Mouse (Mus musculus): ENCODE results near the gene Klra8. TPM values are rescaled to one million over a fixed set of nuclear protein-coding genes. Genes with fewer than 3 reads are reported as not detected.
"Not testable (repeated sequence)": the region's sequence is repeated elsewhere in the genome, so short reads cannot be mapped to it uniquely, and the experiment has no call there.

The Klra8 gene
- not detected in 2 replicates for polyA plus RNA-seq (2015; fragmentation: Nextera tagmentation; extraction: Ambion mirVana)

DNA sequence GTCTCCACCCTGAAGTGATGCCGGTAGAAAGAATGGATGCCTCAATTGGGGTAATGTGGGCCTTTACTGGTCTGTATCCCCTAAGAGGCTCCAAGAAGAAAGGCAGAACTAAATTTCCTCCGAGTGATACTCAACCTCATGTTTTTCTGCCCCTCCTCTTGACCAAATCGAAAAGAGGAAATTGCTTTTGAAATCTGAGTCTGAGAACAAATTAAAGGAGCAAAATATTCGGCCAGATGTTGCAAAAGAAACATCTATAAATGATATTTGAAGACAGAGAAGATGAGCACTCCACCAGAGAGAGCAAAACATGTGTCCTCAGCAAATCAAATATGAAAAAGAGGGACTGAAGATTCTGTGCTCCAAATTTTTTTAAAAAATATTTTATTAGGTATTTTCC is at the start of gene Klra8:
Klra8 (minus strand) TSS at position 101 of the 400 bp plus-strand sequence.
- not testable (repeated sequence) for H3K27me3 ChIP-seq; H3K9ac ChIP-seq; H3K27ac ChIP-seq; H3K36me3 ChIP-seq; H3K4me3 ChIP-seq; H3K4me2 ChIP-seq (replicated peaks); H3K9me3 ChIP-seq; H3K4me1 ChIP-seq; ATAC-seq (ENCODE audit: low FRiP score, low read depth)
- 64% methylated on average over 4 of the region's 4 CpGs for whole genome bisulfite sequencing

- H3K4me3 ChIP-seq: no peak overlapping the region
- H3K9ac ChIP-seq: no peak overlapping the region
- no peak overlapping the region for H3K4me2 ChIP-seq (replicated peaks)
- H3K27me3 ChIP-seq: no peaks in the 10 kb centered on the region
- 95% methylated on average over 1 of the region's 1 CpGs for WGBS
- ATAC-seq (ENCODE audit: low FRiP score, low read depth): no peak
- H3K27ac ChIP-seq: no peak overlapping the region
- H3K36me3 ChIP-seq: no peaks in the 10 kb centered on the region
- no peaks in the 10 kb centered on the region for H3K9me3 ChIP-seq
- H3K4me1 ChIP-seq: no peaks in the 10 kb centered on the region
These were observed 19.2 kb downstream of the Klra8 start for GRCm38 (mm10) chr6:130110485-130110884.

GRCm38 (mm10) chr6:130102743-130103142 is 27.0 kb downstream of the Klra8 start:
- H3K36me3 ChIP-seq; H3K9ac ChIP-seq; H3K4me2 ChIP-seq (replicated peaks); H3K9me3 ChIP-seq; H3K27ac ChIP-seq; H3K4me3 ChIP-seq; H3K4me1 ChIP-seq; H3K27me3 ChIP-seq; ATAC-seq (ENCODE audit: low FRiP score, low read depth): not testable (repeated sequence)
- 90% methylated on average over 3 of the region's 3 CpGs for WGBS

- ATAC-seq (ENCODE audit: low FRiP score, low read depth): no peak
- no peaks in the 10 kb centered on the region for H3K27me3 ChIP-seq
- H3K9me3 ChIP-seq: no peaks in the 10 kb centered on the region; the same call in 1 of the 2 replicates
- H3K27ac ChIP-seq: no peak overlapping the region
- H3K4me1 ChIP-seq: no peaks in the 10 kb centered on the region
- no peak overlapping the region for H3K4me2 ChIP-seq (replicated peaks)
- 82% methylated on average over 5 of the region's 5 CpGs for WGBS
- no peaks in the 10 kb centered on the region for H3K36me3 ChIP-seq
- H3K4me3 ChIP-seq: no peak overlapping the region
- no peak overlapping the region for H3K9ac ChIP-seq
These were observed 37.3 kb downstream of the Klra8 start for GRCm38 (mm10) chr6:130092336-130092948.

GRCm38 (mm10) chr6:130067171-130067570 is 62.5 kb downstream of the Klra8 start, which contains the start of gene Klra4:
Gene Klra4 (minus strand): TSS chr6:130067271.
- H3K27ac ChIP-seq; H3K4me2 ChIP-seq (replicated peaks); H3K4me1 ChIP-seq; H3K36me3 ChIP-seq; ATAC-seq (ENCODE audit: low FRiP score, low read depth); H3K4me3 ChIP-seq; H3K27me3 ChIP-seq; H3K9ac ChIP-seq: not testable (repeated sequence)
- H3K9me3 ChIP-seq: peaks cover 16% of the 10 kb centered on the region; the same call in 1 of the 2 replicates
- WGBS: 59% methylated on average over 1 of the region's 1 CpGs

Other genes with a start within 250 kb of the Klra8 start
- gene Klra5, start 212.2 kb downstream of the Klra8 start, polyA plus RNA-seq (2015; fragmentation: Nextera tagmentation; extraction: Ambion mirVana): not detected in 2 replicates
- not detected in 2 replicates for gene Klra6, start 102.9 kb downstream of the Klra8 start, polyA plus RNA-seq (2015; fragmentation: Nextera tagmentation; extraction: Ambion mirVana)
- gene Klra4, start 62.6 kb downstream of the Klra8 start, polyA plus RNA-seq (2015; fragmentation: Nextera tagmentation; extraction: Ambion mirVana): not detected in 2 replicates
- not detected in 2 replicates for gene Klra9, start 63.2 kb upstream of the Klra8 start, polyA plus RNA-seq (2015; fragmentation: Nextera tagmentation; extraction: Ambion mirVana)
- not detected in 2 replicates for gene Klra7, start 103.4 kb upstream of the Klra8 start, polyA plus RNA-seq (2015; fragmentation: Nextera tagmentation; extraction: Ambion mirVana)
- not detected in 2 replicates for gene Klra10, start 152.0 kb upstream of the Klra8 start, polyA plus RNA-seq (2015; fragmentation: Nextera tagmentation; extraction: Ambion mirVana)
- not detected in 2 replicates for gene Klra3, start 207.7 kb upstream of the Klra8 start, polyA plus RNA-seq (2015; fragmentation: Nextera tagmentation; extraction: Ambion mirVana)

Measured in limb, embryonic 13.5 days (tissue).